Mouse (Mus musculus): ENCODE data around the gene Adcy3. TPM values are rescaled to one million over a fixed set of nuclear protein-coding genes. Genes with fewer than 3 reads are reported as not detected.

Adcy3 gene
- total RNA-seq (2021), result 10 to 100 TPM; 51.4 to 53.8 TPM
- long read RNA-seq, experiment 1, full-length matches to known transcripts, result 20 of 107 reads
- long read RNA-seq, experiment 1, partial matches to known transcripts, result 16 of 107 reads
- long read RNA-seq, experiment 1, other reads (novel, unspliced or antisense), result 71 of 107 reads
- long read RNA-seq, experiment 2, full-length matches to known transcripts, result 12 of 89 reads
- long read RNA-seq, experiment 2, partial matches to known transcripts, result 10 of 89 reads
- long read RNA-seq, experiment 2, other reads (novel, unspliced or antisense), result 67 of 89 reads

GRCm38 (mm10) chr12:4132941-4133846 is at the start of gene Adcy3:
Gene Adcy3, plus strand, starts transcription at chr12:4133103.
- H3K27ac ChIP-seq, result peak within 1 kb of the TSS; percentile 90
- intact Hi-C loops (cut with DNase I), result loop anchor here (1.0 kb wide), 1 partner anchor 16 kb away; no protein-coding TSS in a partner anchor
- H3K4me3 ChIP-seq, result peak within 1 kb of the TSS; percentile 68
- DNase-seq (ENCODE audit: extremely low spot score in 1 of 2, low spot score in 2 of 2), result peak; percentile 76 to 77
- TF ChIP-seq CTCF (IDR thresholded peaks at IDR 0.05), result no peak

DNA sequence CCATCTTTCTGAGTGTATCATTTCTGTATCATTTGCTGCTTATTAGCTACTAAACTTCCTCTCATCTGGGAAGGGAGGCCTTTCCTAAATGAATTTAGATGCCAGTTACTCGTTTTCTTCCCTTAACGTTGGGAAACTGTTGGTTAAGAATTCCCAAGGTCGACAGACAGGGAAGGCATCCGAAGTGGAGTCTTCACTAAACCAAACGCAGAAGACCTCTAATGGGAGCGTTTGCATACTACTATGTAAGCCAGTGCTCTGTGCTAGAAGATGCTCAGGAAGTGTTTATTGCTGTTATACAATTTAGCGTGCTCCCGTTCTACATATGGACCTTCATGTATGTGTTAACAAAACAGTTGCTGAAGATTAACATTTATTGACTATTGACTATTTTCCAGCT is 49.5 kb upstream of the Adcy3 start:
- intact Hi-C loops (cut with DNase I), result loop anchor here (2.0 kb wide), 1 partner anchor 45 kb away; the partner anchor contains the start of gene Efr3b
- DNase-seq (ENCODE audit: extremely low spot score in 1 of 2, low spot score in 2 of 2), result no peak
- no peak for TF ChIP-seq CTCF (IDR thresholded peaks at IDR 0.05)
- Histone ChIP-seq H3K27ac (peak overlapping the region; percentile 98), H3K4me3 (peak overlapping the region; percentile 49)

- H3K4me3 ChIP-seq, result no peak overlapping the region
- intact Hi-C loops (cut with DNase I), result loop anchor here (2.0 to 5.0 kb wide), 2 partner anchors 103 to 440 kb away; no protein-coding TSS in a partner anchor
- DNase-seq (ENCODE audit: extremely low spot score in 1 of 2, low spot score in 2 of 2), result peak; percentile 67 to 75
- H3K27ac ChIP-seq, result no peak overlapping the region
- TF ChIP-seq CTCF (IDR thresholded peaks at IDR 0.05), result peak; percentile 84
Observed at GRCm38 (mm10) chr12:4107383-4107782, 25.5 kb upstream of the Adcy3 start.

GRCm38 (mm10) chr12:4116132-4116531 is 16.8 kb upstream of the Adcy3 start:
- DNase-seq (ENCODE audit: extremely low spot score in 1 of 2, low spot score in 2 of 2), result no peak
- intact Hi-C loops (cut with DNase I), result loop anchor here (5.0 kb wide), 1 partner anchor 76 kb away; no protein-coding TSS in a partner anchor
- peak overlapping the region; percentile 36; the same call in 1 of the 2 replicates for H3K27ac ChIP-seq
- H3K4me3 ChIP-seq, result no peak overlapping the region
- no peak for TF ChIP-seq CTCF (IDR thresholded peaks at IDR 0.05)

DNA sequence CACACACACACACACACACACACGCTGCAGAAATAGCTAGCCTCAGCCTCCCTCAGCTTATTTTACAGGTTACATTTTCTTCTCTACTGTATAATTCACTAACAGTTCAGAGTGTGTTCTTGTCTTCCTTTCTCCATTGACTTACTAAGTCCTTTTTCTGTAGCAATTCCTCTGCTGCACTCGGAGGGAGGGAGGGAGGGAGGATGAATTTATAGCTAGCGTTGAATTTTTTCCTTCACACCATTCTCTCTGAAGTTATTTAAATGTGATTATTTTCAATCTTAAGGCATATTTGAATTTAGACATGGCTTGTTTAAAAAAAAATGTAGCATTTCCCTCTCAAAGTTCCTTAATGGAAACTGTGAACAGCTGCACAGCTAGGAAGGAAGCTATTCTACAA is 15.8 kb upstream of the Adcy3 start:
- H3K27ac ChIP-seq, result peak overlapping the region; percentile 51
- TF ChIP-seq CTCF (IDR thresholded peaks at IDR 0.05), result no peak
- intact Hi-C loops (cut with DNase I), result loop anchor here (1.0 to 5.0 kb wide), 2 partner anchors 16 to 75 kb away; partner anchors contain the start of gene Adcy3
- H3K4me3 ChIP-seq, result 0 out of 2 replicates have a peak overlapping the region, but pooled peaks have one; percentile 7
- no peak for DNase-seq (ENCODE audit: extremely low spot score in 1 of 2, low spot score in 2 of 2)

GRCm38 (mm10) chr12:4117579-4117978 is 15.3 kb upstream of the Adcy3 start:
- peak; percentile 69 to 75 for DNase-seq (ENCODE audit: extremely low spot score in 1 of 2, low spot score in 2 of 2)
- Histone ChIP-seq H3K27ac (peak overlapping the region; percentile 51), H3K4me3 (0 out of 2 replicates have a peak overlapping the region, but pooled peaks have one; percentile 7)
- intact Hi-C loops (cut with DNase I), result loop anchor here (1.0 to 5.0 kb wide), 2 partner anchors 16 to 75 kb away; partner anchors contain the start of gene Adcy3
- no peak for TF ChIP-seq CTCF (IDR thresholded peaks at IDR 0.05)

DNA sequence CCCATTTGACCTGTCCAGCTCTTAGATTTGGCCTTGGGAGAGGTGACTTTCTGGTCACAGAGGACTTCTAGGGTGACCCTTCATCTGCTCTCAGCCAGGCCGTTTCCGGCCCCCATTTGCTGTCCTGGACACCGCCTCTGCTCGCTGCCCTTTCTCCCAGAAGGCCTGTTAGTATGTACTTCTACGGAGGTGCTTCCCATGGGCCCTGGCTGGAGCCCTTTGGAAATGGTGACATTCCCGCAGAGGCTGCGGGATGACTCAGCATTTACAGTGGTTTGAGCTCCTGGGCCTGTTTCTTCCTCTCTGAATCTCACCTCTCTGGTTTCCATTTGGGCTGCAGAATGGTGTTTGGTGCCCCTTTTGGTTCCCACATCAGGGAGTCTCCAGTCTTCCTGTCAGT is 5.6 kb upstream of the Adcy3 start:
- no peak for TF ChIP-seq CTCF (IDR thresholded peaks at IDR 0.05)
- no peak for DNase-seq (ENCODE audit: extremely low spot score in 1 of 2, low spot score in 2 of 2)
- H3K4me3 ChIP-seq, result no peak overlapping the region
- intact Hi-C loops (cut with DNase I), result no loop called here
- H3K27ac ChIP-seq, result no peak overlapping the region

- H3K4me3 ChIP-seq, result peak overlapping the region; percentile 68
- no peak for TF ChIP-seq CTCF (IDR thresholded peaks at IDR 0.05)
- peak overlapping the region; percentile 90 for H3K27ac ChIP-seq
- DNase-seq (ENCODE audit: extremely low spot score in 1 of 2, low spot score in 2 of 2), result peak in 1 of 2 experiments; percentile 41
- intact Hi-C loops (cut with DNase I), result loop anchor here (1.0 kb wide), 1 partner anchor 17 kb away; no protein-coding TSS in a partner anchor
Observed at GRCm38 (mm10) chr12:4133847-4134212, 927 bp downstream of the Adcy3 start.

GRCm38 (mm10) chr12:4143179-4143578 is 10.3 kb downstream of the Adcy3 start:
- Histone ChIP-seq H3K4me3 (no peak overlapping the region), H3K27ac (no peak overlapping the region)
- TF ChIP-seq CTCF (IDR thresholded peaks at IDR 0.05), result peak; percentile 13
- DNase-seq (ENCODE audit: extremely low spot score in 1 of 2, low spot score in 2 of 2), result no peak
- intact Hi-C loops (cut with DNase I), result no loop called here

DNA sequence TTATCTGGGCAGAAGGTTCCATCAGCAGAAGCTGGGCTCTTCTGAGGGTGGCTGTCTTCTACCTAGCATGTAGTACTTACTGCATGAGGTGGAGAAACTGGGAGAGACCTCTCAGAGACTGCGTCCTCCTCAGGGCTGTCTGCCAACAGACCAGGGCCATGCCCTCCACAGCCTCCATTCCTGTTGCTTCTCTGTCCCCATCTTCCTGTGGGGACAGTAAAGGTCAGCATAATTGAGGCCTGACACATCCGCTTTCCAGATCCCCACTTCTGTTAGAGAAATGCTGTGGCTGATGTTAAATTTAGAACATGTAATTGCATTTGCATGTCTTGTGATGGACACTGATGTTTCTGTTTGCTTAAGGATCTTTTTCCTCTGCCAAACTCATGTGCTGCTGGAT is 18.0 kb downstream of the Adcy3 start:
- Histone ChIP-seq H3K4me3 (no peak overlapping the region), H3K27ac (peak overlapping the region; percentile 38; the same call in 1 of the 2 replicates)
- DNase-seq (ENCODE audit: extremely low spot score in 1 of 2, low spot score in 2 of 2), result no peak
- TF ChIP-seq CTCF (IDR thresholded peaks at IDR 0.05), result no peak
- intact Hi-C loops (cut with DNase I), result no loop called here

- H3K4me3 ChIP-seq, result no peak overlapping the region
- DNase-seq (ENCODE audit: extremely low spot score in 1 of 2, low spot score in 2 of 2), result no peak
- TF ChIP-seq CTCF (IDR thresholded peaks at IDR 0.05), result no peak
- H3K27ac ChIP-seq, result no peak overlapping the region
- intact Hi-C loops (cut with DNase I), result no loop called here
Observed at GRCm38 (mm10) chr12:4151969-4152368, 19.1 kb downstream of the Adcy3 start.

DNA sequence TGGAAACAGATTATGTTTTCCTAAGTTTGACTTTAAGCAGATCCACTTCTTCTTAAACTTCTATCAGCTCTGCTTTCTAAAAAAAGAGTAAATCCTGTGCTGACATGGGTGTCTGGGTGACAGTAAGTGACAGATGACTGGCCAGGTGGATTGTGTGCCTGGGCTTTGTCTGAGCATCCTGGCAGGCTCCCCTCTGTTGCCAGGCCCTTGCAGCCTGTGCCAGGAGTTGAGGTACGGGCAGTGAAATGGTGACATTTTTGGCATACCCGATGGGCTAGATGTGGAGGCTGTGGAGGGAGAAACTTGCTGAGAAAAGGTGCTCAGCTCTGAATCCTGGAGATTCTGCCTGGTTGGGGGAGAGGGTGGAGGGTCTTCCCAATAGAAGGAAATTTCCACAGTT is 24.6 kb downstream of the Adcy3 start:
- DNase-seq (ENCODE audit: extremely low spot score in 1 of 2, low spot score in 2 of 2), result no peak
- TF ChIP-seq CTCF (IDR thresholded peaks at IDR 0.05), result no peak
- Histone ChIP-seq H3K4me3 (no peak overlapping the region), H3K27ac (no peak overlapping the region)
- intact Hi-C loops (cut with DNase I), result no loop called here
